Mouse (Mus musculus): ENCODE measurements around the gene Myo7a.

DNA sequence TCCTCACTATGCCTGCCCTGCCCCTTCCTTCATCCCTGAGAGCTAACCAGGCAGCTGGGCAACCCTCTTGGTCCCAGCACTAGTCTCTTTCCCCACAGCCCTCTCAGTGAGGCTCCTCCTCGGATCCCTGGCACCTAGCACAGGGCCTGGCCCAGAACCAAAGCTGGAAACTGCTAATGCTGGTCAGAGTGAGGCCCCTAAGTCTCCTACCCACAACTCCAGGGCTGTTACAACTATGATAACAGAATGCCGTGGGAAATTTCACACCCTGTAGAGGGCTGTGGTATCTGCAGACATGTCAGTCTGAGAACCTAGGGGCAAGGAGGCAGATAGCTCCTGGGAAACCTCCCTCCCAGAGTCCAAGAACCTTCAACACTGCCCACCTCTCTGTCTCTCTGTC lies 21.3 kb upstream of the Myo7a start:
- TF ChIP-seq CTCF (IDR thresholded peaks at IDR 0.05; ENCODE audit: borderline replicate concordance, insufficient read depth, low read length) (no peak), POLR2A (IDR thresholded peaks at IDR 0.05; ENCODE audit: low read depth, low read length) (no peak)
